Mouse (Mus musculus): ENCODE data around the gene Tfcp2. TPM values are rescaled to one million over a fixed set of nuclear protein-coding genes. Genes with fewer than 3 reads are reported as not detected.
"Not testable (repeated sequence)": the region's sequence is repeated elsewhere in the genome, so short reads cannot be mapped to it uniquely, and the experiment has no call there.

The Tfcp2 gene
- total RNA-seq, 1 experiment: 13.6 TPM

GRCm38 (mm10) chr15:100510072-100510471, 41.7 kb downstream of the Tfcp2 start:
- H3K4me1 ChIP-seq (ENCODE audit: control insufficient read depth in 2 of 2, insufficient read depth in 2 of 2, low read length in 2 of 2, poor library complexity in 1 of 2): no peaks in the 10 kb centered on the region

GRCm38 (mm10) chr15:100508454-100509167, 43.2 kb downstream of the Tfcp2 start:
- Histone ChIP-seq H3K27ac (ENCODE audit: insufficient read depth, low read depth, low read length, poor library complexity, severe bottlenecking) (no peak overlapping the region), H3K36me3 (ENCODE audit: control insufficient read depth, insufficient read depth, low read length, poor library complexity, severe bottlenecking) (peaks cover 3% of the 10 kb centered on the region; the same call in 1 of the 2 replicates), H3K9ac (ENCODE audit: insufficient read depth, low read depth, low read length, poor library complexity, severe bottlenecking) (no peak overlapping the region), H3K9me3 (ENCODE audit: control insufficient read depth, insufficient read depth, low read depth, low read length) (no peaks in the 10 kb centered on the region), H3K4me1 (ENCODE audit: control insufficient read depth in 2 of 2, insufficient read depth in 2 of 2, low read length in 2 of 2, poor library complexity in 1 of 2) (no peaks in the 10 kb centered on the region), H3K4me3 (ENCODE audit: insufficient read depth in 1 of 2, low read depth in 1 of 2, low read length in 2 of 2, poor library complexity in 1 of 2, severe bottlenecking in 1 of 2) (no peak overlapping the region)
- in situ Hi-C loops (cut with MboI; ENCODE audit: low sequenced_read_pairs in 2 of 2, unreplicated experiment in 2 of 2): no loop called here
- TF ChIP-seq CHD2 (IDR thresholded peaks at IDR 0.05; ENCODE audit: low read depth, low read length) (no peak), ZC3H11A (IDR thresholded peaks at IDR 0.05; ENCODE audit: borderline replicate concordance, low read depth, low read length) (no peak), HCFC1 (IDR thresholded peaks at IDR 0.05; ENCODE audit: borderline replicate concordance, insufficient read depth, low read length) (no peak)
- DNase-seq (ENCODE audit: low read depth, low spot score): no peak

More at GRCm38 (mm10) chr15:100510072-100510471, 41.7 kb downstream of the Tfcp2 start:
- Histone ChIP-seq H3K4me3 (ENCODE audit: insufficient read depth in 1 of 2, low read depth in 1 of 2, low read length in 2 of 2, poor library complexity in 1 of 2, severe bottlenecking in 1 of 2) (no peak overlapping the region), H3K27ac (ENCODE audit: insufficient read depth, low read depth, low read length, poor library complexity, severe bottlenecking) (no peak overlapping the region), H3K36me3 (ENCODE audit: control insufficient read depth, insufficient read depth, low read length, poor library complexity, severe bottlenecking) (peaks cover 5% of the 10 kb centered on the region; the same call in 1 of the 2 replicates), H3K9me3 (ENCODE audit: control insufficient read depth, insufficient read depth, low read depth, low read length) (no peaks in the 10 kb centered on the region), H3K9ac (ENCODE audit: insufficient read depth, low read depth, low read length, poor library complexity, severe bottlenecking) (no peak overlapping the region)
- no peak for TF ChIP-seq CHD2 (IDR thresholded peaks at IDR 0.05; ENCODE audit: low read depth, low read length)
- in situ Hi-C loops (cut with MboI; ENCODE audit: low sequenced_read_pairs in 2 of 2, unreplicated experiment in 2 of 2): no loop called here
- DNase-seq (ENCODE audit: low read depth, low spot score): no peak

GRCm38 (mm10) chr15:100499506-100499905, 52.3 kb downstream of the Tfcp2 start:
- DNase-seq (ENCODE audit: low read depth, low spot score); in situ Hi-C loops (cut with MboI; ENCODE audit: low sequenced_read_pairs in 2 of 2, unreplicated experiment in 2 of 2); H3K36me3 ChIP-seq (ENCODE audit: control insufficient read depth, insufficient read depth, low read length, poor library complexity, severe bottlenecking); H3K4me1 ChIP-seq (ENCODE audit: control insufficient read depth in 2 of 2, insufficient read depth in 2 of 2, low read length in 2 of 2, poor library complexity in 1 of 2); H3K9ac ChIP-seq (ENCODE audit: insufficient read depth, low read depth, low read length, poor library complexity, severe bottlenecking); H3K9me3 ChIP-seq (ENCODE audit: control insufficient read depth, insufficient read depth, low read depth, low read length); H3K4me3 ChIP-seq (ENCODE audit: insufficient read depth in 1 of 2, low read depth in 1 of 2, low read length in 2 of 2, poor library complexity in 1 of 2, severe bottlenecking in 1 of 2): not testable (repeated sequence)
- peak overlapping the region; percentile 66 for H3K27ac ChIP-seq (ENCODE audit: insufficient read depth, low read depth, low read length, poor library complexity, severe bottlenecking)

DNA sequence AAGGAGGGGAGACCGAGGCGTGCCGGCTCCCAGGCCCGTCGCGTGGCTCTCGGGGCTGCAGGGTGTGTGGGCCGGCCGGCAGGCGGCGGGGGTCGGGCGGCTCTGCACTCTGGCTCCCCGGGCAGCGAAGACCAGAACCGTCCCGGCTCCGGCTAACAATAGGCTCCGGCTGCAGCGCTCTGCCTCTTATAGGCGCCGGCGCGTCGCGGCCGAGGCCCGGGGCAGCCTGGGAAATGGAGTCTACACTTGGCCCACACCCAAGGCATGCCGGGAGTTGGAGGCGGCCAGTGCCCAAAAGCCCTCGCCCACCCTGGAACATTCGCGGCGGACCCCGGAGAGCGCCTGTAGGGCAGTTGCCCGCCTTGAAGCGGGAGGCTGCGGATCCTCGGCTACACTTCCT, 56.7 kb downstream of the Tfcp2 start, which contains the start of gene Csrnp2:
Gene Csrnp2, minus strand, starts transcription at position 387 of the 400 bp plus-strand sequence.
- Histone ChIP-seq H3K36me3 (ENCODE audit: control insufficient read depth, insufficient read depth, low read length, poor library complexity, severe bottlenecking) (no peaks in the 10 kb centered on the region), H3K9ac (ENCODE audit: insufficient read depth, low read depth, low read length, poor library complexity, severe bottlenecking) (peak within 1 kb of the TSS; percentile 85), H3K27ac (ENCODE audit: insufficient read depth, low read depth, low read length, poor library complexity, severe bottlenecking) (no peak within 1 kb of the TSS), H3K4me1 (ENCODE audit: control insufficient read depth in 2 of 2, insufficient read depth in 2 of 2, low read length in 2 of 2, poor library complexity in 1 of 2) (peaks cover 3 to 5% of the 10 kb centered on the region in 2 experiments; a peak in 2 of 4 replicates), H3K4me3 (ENCODE audit: insufficient read depth in 1 of 2, low read depth in 1 of 2, low read length in 2 of 2, poor library complexity in 1 of 2, severe bottlenecking in 1 of 2) (peak within 1 kb of the TSS; percentile 68 to 85), H3K9me3 (ENCODE audit: control insufficient read depth, insufficient read depth, low read depth, low read length) (peaks cover 2% of the 10 kb centered on the region; the same call in 1 of the 2 replicates)
- peak; percentile 79 for DNase-seq (ENCODE audit: low read depth, low spot score)
- TF ChIP-seq CHD2 (IDR thresholded peaks at IDR 0.05; ENCODE audit: low read depth, low read length): no peak
- no peak for TF ChIP-seq ZNF384 (IDR thresholded peaks at IDR 0.05; ENCODE audit: low read depth, low read length)
- peak; percentile 94 for TF ChIP-seq HCFC1 (IDR thresholded peaks at IDR 0.05; ENCODE audit: borderline replicate concordance, insufficient read depth, low read length)
- no peak for TF ChIP-seq MAFK (IDR thresholded peaks at IDR 0.05; ENCODE audit: insufficient read depth, low read depth, low read length)
- TF ChIP-seq ZC3H11A (IDR thresholded peaks at IDR 0.05; ENCODE audit: borderline replicate concordance, low read depth, low read length): no peak
- in situ Hi-C loops (cut with MboI; ENCODE audit: low sequenced_read_pairs in 2 of 2, unreplicated experiment in 2 of 2): no loop called here

GRCm38 (mm10) chr15:100494647-100495046, 57.2 kb downstream of the Tfcp2 start:
- no peak for DNase-seq (ENCODE audit: low read depth, low spot score)
- Histone ChIP-seq H3K4me1 (ENCODE audit: control insufficient read depth in 2 of 2, insufficient read depth in 2 of 2, low read length in 2 of 2, poor library complexity in 1 of 2) (peaks cover 5% of the 10 kb centered on the region in 2 experiments; a peak in 2 of 4 replicates), H3K9me3 (ENCODE audit: control insufficient read depth, insufficient read depth, low read depth, low read length) (peaks cover 2% of the 10 kb centered on the region; the same call in 1 of the 2 replicates), H3K4me3 (ENCODE audit: insufficient read depth in 1 of 2, low read depth in 1 of 2, low read length in 2 of 2, poor library complexity in 1 of 2, severe bottlenecking in 1 of 2) (peak overlapping the region; percentile 68 to 85), H3K36me3 (ENCODE audit: control insufficient read depth, insufficient read depth, low read length, poor library complexity, severe bottlenecking) (no peaks in the 10 kb centered on the region), H3K27ac (ENCODE audit: insufficient read depth, low read depth, low read length, poor library complexity, severe bottlenecking) (no peak overlapping the region), H3K9ac (ENCODE audit: insufficient read depth, low read depth, low read length, poor library complexity, severe bottlenecking) (peak overlapping the region; percentile 85)
- in situ Hi-C loops (cut with MboI; ENCODE audit: low sequenced_read_pairs in 2 of 2, unreplicated experiment in 2 of 2): no loop called here
- TF ChIP-seq ZC3H11A (IDR thresholded peaks at IDR 0.05; ENCODE audit: borderline replicate concordance, low read depth, low read length) (no peak), ZNF384 (IDR thresholded peaks at IDR 0.05; ENCODE audit: low read depth, low read length) (no peak), MAFK (IDR thresholded peaks at IDR 0.05; ENCODE audit: insufficient read depth, low read depth, low read length) (no peak), HCFC1 (IDR thresholded peaks at IDR 0.05; ENCODE audit: borderline replicate concordance, insufficient read depth, low read length) (no peak)

Measured in ES-E14 (cell line).